Mouse (Mus musculus): ENCODE data around the gene Olfr435. TPM values are rescaled to one million over a fixed set of nuclear protein-coding genes. Genes with fewer than 3 reads are reported as not detected.

Olfr435 gene
- polyA plus RNA-seq (2015; fragmentation: Nextera tagmentation; extraction: Ambion mirVana) = not detected in 2 replicates

GRCm38 (mm10) chr6:43196781-43197180, at the start of gene Olfr435:
Gene Olfr435, plus strand, starts transcription at chr6:43197146.
- Histone ChIP-seq H3K9me3 (replicated peaks; ENCODE audit: control insufficient read depth, low read length) (no peaks in the 10 kb centered on the region), H3K4me3 (replicated peaks; ENCODE audit: low read length) (no peak within 1 kb of the TSS), H3K4me1 (ENCODE audit: control insufficient read depth, insufficient read depth, low read length) (no peaks in the 10 kb centered on the region), H3K9ac (ENCODE audit: low read length) (no peak within 1 kb of the TSS), H3K27me3 (ENCODE audit: control insufficient read depth, insufficient read depth, low read length) (no peaks in the 10 kb centered on the region), H3K27ac (ENCODE audit: low read length) (no peak within 1 kb of the TSS), H3K4me2 (ENCODE audit: low read depth, low read length) (no peak within 1 kb of the TSS), H3K36me3 (ENCODE audit: control insufficient read depth, insufficient read depth, low read length) (no peaks in the 10 kb centered on the region)
- ATAC-seq (ENCODE audit: insufficient read depth, low FRiP score) = no peak

GRCm38 (mm10) chr6:43159502-43159901, 37.4 kb upstream of the Olfr435 start:
- no peaks in the 10 kb centered on the region for H3K9me3 ChIP-seq (replicated peaks; ENCODE audit: control insufficient read depth, low read length)
- no peaks in the 10 kb centered on the region for H3K36me3 ChIP-seq (ENCODE audit: control insufficient read depth, insufficient read depth, low read length)
- H3K9ac ChIP-seq (ENCODE audit: low read length) = no peak overlapping the region
- no peak overlapping the region for H3K4me2 ChIP-seq (ENCODE audit: low read depth, low read length)
- H3K4me1 ChIP-seq (ENCODE audit: control insufficient read depth, insufficient read depth, low read length) = no peaks in the 10 kb centered on the region
- no peak for ATAC-seq (ENCODE audit: insufficient read depth, low FRiP score)
- no peak overlapping the region for H3K4me3 ChIP-seq (replicated peaks; ENCODE audit: low read length)
- 58% methylated on average over 1 of the region's 1 CpGs for WGBS
- no peaks in the 10 kb centered on the region for H3K27me3 ChIP-seq (ENCODE audit: control insufficient read depth, insufficient read depth, low read length)
- H3K27ac ChIP-seq (ENCODE audit: low read length) = no peak overlapping the region

GRCm38 (mm10) chr6:43162982-43163381, 34.0 kb upstream of the Olfr435 start, which contains the start of gene Olfr437:
Gene Olfr437, plus strand, starts transcription at chr6:43163282.
- no peaks in the 10 kb centered on the region for H3K4me1 ChIP-seq (ENCODE audit: control insufficient read depth, insufficient read depth, low read length)
- WGBS = 64% methylated on average over 3 of the region's 3 CpGs
- no peak for ATAC-seq (ENCODE audit: insufficient read depth, low FRiP score)
- H3K36me3 ChIP-seq (ENCODE audit: control insufficient read depth, insufficient read depth, low read length) = no peaks in the 10 kb centered on the region
- H3K9ac ChIP-seq (ENCODE audit: low read length) = no peak within 1 kb of the TSS
- no peak within 1 kb of the TSS for H3K4me3 ChIP-seq (replicated peaks; ENCODE audit: low read length)
- H3K9me3 ChIP-seq (replicated peaks; ENCODE audit: control insufficient read depth, low read length) = no peaks in the 10 kb centered on the region
- H3K4me2 ChIP-seq (ENCODE audit: low read depth, low read length) = no peak within 1 kb of the TSS
- no peak within 1 kb of the TSS for H3K27ac ChIP-seq (ENCODE audit: low read length)
- H3K27me3 ChIP-seq (ENCODE audit: control insufficient read depth, insufficient read depth, low read length) = no peaks in the 10 kb centered on the region

DNA sequence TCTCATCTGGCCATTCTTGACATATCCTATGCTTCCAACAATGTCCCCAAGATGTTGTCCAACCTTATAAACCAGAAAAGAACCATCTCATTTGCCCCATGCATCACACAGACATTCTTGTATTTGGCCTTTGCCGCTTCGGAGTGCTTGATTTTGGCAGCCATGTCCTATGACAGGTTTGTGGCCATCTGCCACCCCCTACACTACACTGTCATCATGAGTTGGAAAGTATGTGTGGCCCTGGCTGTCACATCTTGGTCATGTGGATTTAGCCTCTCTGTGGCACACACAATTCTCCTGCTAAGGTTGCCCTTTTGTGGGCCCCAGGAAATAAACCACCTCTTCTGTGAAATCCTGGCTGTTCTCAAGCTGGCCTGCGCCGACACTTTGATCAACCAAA, 29.7 kb upstream of the Olfr435 start:
- no peak overlapping the region for H3K4me3 ChIP-seq (replicated peaks; ENCODE audit: low read length)
- no peak overlapping the region for H3K4me2 ChIP-seq (ENCODE audit: low read depth, low read length)
- 97% methylated on average over 4 of the region's 4 CpGs for whole genome bisulfite sequencing
- H3K9me3 ChIP-seq (replicated peaks; ENCODE audit: control insufficient read depth, low read length) = no peaks in the 10 kb centered on the region
- H3K36me3 ChIP-seq (ENCODE audit: control insufficient read depth, insufficient read depth, low read length) = no peaks in the 10 kb centered on the region
- no peak overlapping the region for H3K27ac ChIP-seq (ENCODE audit: low read length)
- no peak for ATAC-seq (ENCODE audit: insufficient read depth, low FRiP score)
- H3K27me3 ChIP-seq (ENCODE audit: control insufficient read depth, insufficient read depth, low read length) = no peaks in the 10 kb centered on the region
- no peaks in the 10 kb centered on the region for H3K4me1 ChIP-seq (ENCODE audit: control insufficient read depth, insufficient read depth, low read length)
- no peak overlapping the region for H3K9ac ChIP-seq (ENCODE audit: low read length)

GRCm38 (mm10) chr6:43171840-43172239, 25.1 kb upstream of the Olfr435 start, which contains the start of gene Olfr13:
Gene Olfr13, plus strand, starts transcription at chr6:43172140.
- H3K9ac ChIP-seq (ENCODE audit: low read length) = no peak within 1 kb of the TSS

DNA sequence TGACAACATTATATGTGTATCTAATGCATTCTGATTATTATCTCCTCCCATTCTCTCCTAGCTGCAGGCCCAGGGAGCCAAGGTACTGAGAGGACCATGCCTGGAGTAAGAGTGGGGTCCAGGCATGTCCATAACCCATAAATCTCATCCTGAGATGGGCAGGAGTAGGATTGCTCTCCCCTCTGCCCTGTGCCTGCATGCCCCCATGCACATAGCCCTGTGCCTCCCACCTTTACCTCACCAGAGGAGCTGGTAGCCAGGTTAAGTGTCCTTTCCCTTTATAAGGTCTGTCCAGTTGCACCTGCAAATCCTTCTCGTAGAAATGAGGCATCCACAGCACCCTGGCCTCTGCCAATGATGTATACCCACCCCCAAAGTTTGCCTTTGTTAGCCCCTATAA, 18.8 kb upstream of the Olfr435 start:
- Histone ChIP-seq H3K9ac (ENCODE audit: low read length) (no peak overlapping the region), H3K36me3 (ENCODE audit: control insufficient read depth, insufficient read depth, low read length) (no peaks in the 10 kb centered on the region), H3K9me3 (replicated peaks; ENCODE audit: control insufficient read depth, low read length) (no peaks in the 10 kb centered on the region), H3K4me1 (ENCODE audit: control insufficient read depth, insufficient read depth, low read length) (no peaks in the 10 kb centered on the region), H3K27ac (ENCODE audit: low read length) (no peak overlapping the region), H3K27me3 (ENCODE audit: control insufficient read depth, insufficient read depth, low read length) (no peaks in the 10 kb centered on the region), H3K4me2 (ENCODE audit: low read depth, low read length) (no peak overlapping the region), H3K4me3 (replicated peaks; ENCODE audit: low read length) (no peak overlapping the region)
- no peak for ATAC-seq (ENCODE audit: insufficient read depth, low FRiP score)
- 71% methylated on average over 1 of the region's 1 CpGs for WGBS

More at GRCm38 (mm10) chr6:43171840-43172239, 25.1 kb upstream of the Olfr435 start, which contains the start of gene Olfr13:
- Histone ChIP-seq H3K9me3 (replicated peaks; ENCODE audit: control insufficient read depth, low read length) (no peaks in the 10 kb centered on the region), H3K4me2 (ENCODE audit: low read depth, low read length) (no peak within 1 kb of the TSS), H3K4me3 (replicated peaks; ENCODE audit: low read length) (no peak within 1 kb of the TSS), H3K4me1 (ENCODE audit: control insufficient read depth, insufficient read depth, low read length) (no peaks in the 10 kb centered on the region), H3K36me3 (ENCODE audit: control insufficient read depth, insufficient read depth, low read length) (no peaks in the 10 kb centered on the region), H3K27me3 (ENCODE audit: control insufficient read depth, insufficient read depth, low read length) (no peaks in the 10 kb centered on the region), H3K27ac (ENCODE audit: low read length) (no peak within 1 kb of the TSS)
- 57% methylated on average over 4 of the region's 4 CpGs for WGBS
- no peak for ATAC-seq (ENCODE audit: insufficient read depth, low FRiP score)

DNA sequence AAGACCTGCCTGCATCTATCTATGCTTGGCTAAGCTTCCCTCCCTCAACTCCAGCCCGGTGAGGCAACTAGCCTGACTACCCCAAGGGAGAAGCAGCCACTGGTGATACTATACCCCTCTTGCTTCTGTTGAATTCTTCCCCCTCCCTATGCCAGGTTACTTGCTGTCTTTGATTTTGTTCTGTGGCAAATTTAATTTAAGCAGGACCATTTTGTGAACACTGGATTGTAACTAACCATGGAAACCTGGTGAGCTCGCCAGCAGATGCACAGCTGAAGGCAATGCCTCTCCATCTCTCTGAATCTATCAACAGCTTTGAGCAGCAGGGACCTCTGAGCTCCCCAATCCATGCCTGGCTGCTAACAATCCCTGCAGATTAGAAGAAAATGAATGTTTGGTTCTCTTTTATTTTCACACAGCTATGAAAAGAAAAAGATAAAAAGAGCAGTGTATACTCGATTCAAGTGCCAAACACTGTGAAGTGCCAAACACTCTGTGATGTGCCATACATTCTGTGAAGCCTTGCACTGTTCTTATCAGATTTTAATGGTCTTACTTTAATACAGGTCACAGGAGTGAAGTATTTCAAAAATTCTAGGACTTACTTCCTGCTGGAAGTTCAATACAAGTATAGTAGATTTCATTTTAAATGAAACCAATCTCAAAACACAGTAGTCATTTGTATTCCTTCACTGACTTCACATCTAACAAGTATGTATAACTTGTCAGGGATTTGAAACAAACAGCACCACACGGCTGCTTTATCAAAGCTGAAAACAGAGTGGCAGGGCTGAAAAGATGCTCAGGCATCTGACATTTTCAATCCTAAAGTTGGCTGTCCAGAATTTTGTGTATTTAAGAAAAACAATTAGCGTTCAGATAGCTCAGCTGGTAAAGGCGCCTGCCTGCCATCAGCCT, 18.1 kb upstream of the Olfr435 start:
- no peaks in the 10 kb centered on the region for H3K36me3 ChIP-seq (ENCODE audit: control insufficient read depth, insufficient read depth, low read length)
- H3K27me3 ChIP-seq (ENCODE audit: control insufficient read depth, insufficient read depth, low read length) = no peaks in the 10 kb centered on the region
- ATAC-seq (ENCODE audit: insufficient read depth, low FRiP score) = no peak
- no peak overlapping the region for H3K27ac ChIP-seq (ENCODE audit: low read length)
- H3K4me2 ChIP-seq (ENCODE audit: low read depth, low read length) = no peak overlapping the region
- H3K4me3 ChIP-seq (replicated peaks; ENCODE audit: low read length) = no peak overlapping the region
- H3K9ac ChIP-seq (ENCODE audit: low read length) = no peak overlapping the region
- H3K4me1 ChIP-seq (ENCODE audit: control insufficient read depth, insufficient read depth, low read length) = no peaks in the 10 kb centered on the region
- WGBS = 48% methylated on average over 6 of the region's 6 CpGs
- H3K9me3 ChIP-seq (replicated peaks; ENCODE audit: control insufficient read depth, low read length) = no peaks in the 10 kb centered on the region

GRCm38 (mm10) chr6:43190986-43191385, 6.0 kb upstream of the Olfr435 start:
- no peak overlapping the region for H3K9ac ChIP-seq (ENCODE audit: low read length)
- no peaks in the 10 kb centered on the region for H3K27me3 ChIP-seq (ENCODE audit: control insufficient read depth, insufficient read depth, low read length)
- H3K4me3 ChIP-seq (replicated peaks; ENCODE audit: low read length) = no peak overlapping the region
- H3K4me2 ChIP-seq (ENCODE audit: low read depth, low read length) = no peak overlapping the region
- no peaks in the 10 kb centered on the region for H3K36me3 ChIP-seq (ENCODE audit: control insufficient read depth, insufficient read depth, low read length)
- no peaks in the 10 kb centered on the region for H3K4me1 ChIP-seq (ENCODE audit: control insufficient read depth, insufficient read depth, low read length)
- no peak overlapping the region for H3K27ac ChIP-seq (ENCODE audit: low read length)
- H3K9me3 ChIP-seq (replicated peaks; ENCODE audit: control insufficient read depth, low read length) = no peaks in the 10 kb centered on the region
- no peak for ATAC-seq (ENCODE audit: insufficient read depth, low FRiP score)
- WGBS = 51% methylated on average over 3 of the region's 3 CpGs

DNA sequence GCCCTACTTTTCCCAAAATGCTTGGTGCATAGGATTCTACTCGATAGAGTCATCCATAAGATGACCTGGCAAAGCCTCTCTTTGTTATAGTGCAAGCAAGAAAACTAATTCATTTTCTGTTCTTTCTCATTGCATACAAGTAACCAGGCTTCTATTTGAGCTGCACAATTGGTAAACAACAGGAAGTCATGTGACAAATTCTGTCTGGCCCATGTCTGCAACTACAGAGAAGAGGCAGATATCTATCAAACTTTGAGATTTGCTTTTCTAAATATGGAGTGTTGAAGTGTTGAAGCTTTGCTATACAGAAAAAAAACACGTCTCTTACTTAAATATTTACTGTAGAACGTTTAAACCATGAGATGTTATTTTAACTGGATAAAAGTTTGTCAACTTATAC, 1.1 kb downstream of the Olfr435 start:
- no peak overlapping the region for H3K9ac ChIP-seq (ENCODE audit: low read length)
- H3K4me1 ChIP-seq (ENCODE audit: control insufficient read depth, insufficient read depth, low read length) = no peaks in the 10 kb centered on the region
- H3K27ac ChIP-seq (ENCODE audit: low read length) = no peak overlapping the region
- no peaks in the 10 kb centered on the region for H3K27me3 ChIP-seq (ENCODE audit: control insufficient read depth, insufficient read depth, low read length)
- no peak overlapping the region for H3K4me2 ChIP-seq (ENCODE audit: low read depth, low read length)
- WGBS = 35% methylated on average over 3 of the region's 3 CpGs
- H3K36me3 ChIP-seq (ENCODE audit: control insufficient read depth, insufficient read depth, low read length) = no peaks in the 10 kb centered on the region
- H3K9me3 ChIP-seq (replicated peaks; ENCODE audit: control insufficient read depth, low read length) = no peaks in the 10 kb centered on the region
- no peak for ATAC-seq (ENCODE audit: insufficient read depth, low FRiP score)
- H3K4me3 ChIP-seq (replicated peaks; ENCODE audit: low read length) = no peak overlapping the region
